Mouse (Mus musculus) brain, embryonic 18.5 days (tissue): ENCODE data around the gene Nrm.
A peak's percentile ranks its signal among the peaks of the same experiment; 100 is the strongest.

ENCODE experiments used
- DNase-seq: peaks from one replicate; pipeline ENCODE4 v3.0.0-alpha.2; 2012; ENCODE audit warnings: low read depth, low spot score

Nrm gene

GRCm38 (mm10) chr17:35866911-35867890, 6.1 kb downstream of the Nrm start:
- DNase-seq, result no peak

GRCm38 (mm10) chr17:35868165-35868820, 7.2 kb downstream of the Nrm start:
- no peak for DNase-seq

- no peak for DNase-seq
Measured at GRCm38 (mm10) chr17:35868961-35869345, 7.8 kb downstream of the Nrm start.

- no peak for DNase-seq
Measured at GRCm38 (mm10) chr17:35869346-35870067, 8.4 kb downstream of the Nrm start.

- DNase-seq, result no peak
Measured at GRCm38 (mm10) chr17:35870151-35870883, 9.2 kb downstream of the Nrm start.

- DNase-seq, result no peak
Measured at GRCm38 (mm10) chr17:35870884-35871696, 10.0 kb downstream of the Nrm start.

- DNase-seq, result no peak
Measured at GRCm38 (mm10) chr17:35873774-35874519, 12.8 kb downstream of the Nrm start.

- DNase-seq, result no peak
Measured at GRCm38 (mm10) chr17:35874721-35875120, 13.6 kb downstream of the Nrm start.

GRCm38 (mm10) chr17:35879245-35880057, 18.3 kb downstream of the Nrm start, which contains the start of gene Dhx16:
Gene Dhx16, plus strand, starts transcription at chr17:35879819.
- DNase-seq, result peak; percentile 92

GRCm38 (mm10) chr17:35882924-35883323, 21.8 kb downstream of the Nrm start:
- no peak for DNase-seq

- DNase-seq, result no peak
Measured at GRCm38 (mm10) chr17:35883777-35884176, 22.7 kb downstream of the Nrm start.

GRCm38 (mm10) chr17:35887725-35888124, 26.6 kb downstream of the Nrm start:
- no peak for DNase-seq

- peak; percentile 90 for DNase-seq
Measured at GRCm38 (mm10) chr17:35896781-35897643, 35.9 kb downstream of the Nrm start, which contains the start of gene 2310061I04Rik. Gene 2310061I04Rik, minus strand, starts transcription at chr17:35897431.

GRCm38 (mm10) chr17:35897644-35898573, 36.8 kb downstream of the Nrm start:
- no peak for DNase-seq

- no peak for DNase-seq
Measured at GRCm38 (mm10) chr17:35900636-35901035, 39.5 kb downstream of the Nrm start.

GRCm38 (mm10) chr17:35903343-35903991, 42.3 kb downstream of the Nrm start:
- DNase-seq, result no peak
